Mouse (Mus musculus) lung, adult 2 months (tissue): Measurements from ENCODE around the gene Sfrp4. TPM values are rescaled to one million over a fixed set of nuclear protein-coding genes. Genes with fewer than 3 reads are reported as not detected.

Experiments
- DNase-seq: peaks from one replicate; pipeline ENCODE4 v3.0.0; 2022
- H3K4me1 ChIP-seq: fragments of 200-500 bp; 2 replicates; pipeline ENCODE4 v1.6.1; 2011; ENCODE audit warnings: low read length; ENCODE audit not compliant: control insufficient read depth, insufficient read depth
- H3K4me3 ChIP-seq: fragments of 200-500 bp; replicated peaks from 2 replicates; pipeline ENCODE3; 2011; ENCODE audit warnings: low read depth, mild to moderate bottlenecking, control low read depth, low read length; ENCODE audit errors: extremely low read depth
- CTCF ChIP-seq: fragments of 200-500 bp; IDR thresholded peaks from 2 replicates; pipeline ENCODE4 v1.5.1; 2011; ENCODE audit warnings: mild to moderate bottlenecking, low read length, control low read depth; ENCODE audit not compliant: insufficient read depth
- POLR2A ChIP-seq: fragments of 200-500 bp; IDR thresholded peaks from 2 replicates; pipeline ENCODE4 v1.6.1; 2011; ENCODE audit warnings: low read depth, mild to moderate bottlenecking, control low read depth, low read length, borderline replicate concordance; ENCODE audit errors: extremely low read depth
- WGBS: fragments of 180-500 bp; shearing (Covaris S2); methylation state at CpG from one replicate; pipeline ENCODE4 v1.1.7; 2018; 5-methylcytosine and 5-hydroxymethylcytosine counted together
- polyA plus RNA-seq: library from polyadenylated mRNA; depleted of rRNA; stranded (reverse); fragments of >200 nt; gene quantifications from 2 replicates; pipeline ENCODE4 v1.2.3, GENCODE M21; 2012

Sfrp4 gene
- polyA plus RNA-seq, 1 experiment = 4.2 TPM

DNA sequence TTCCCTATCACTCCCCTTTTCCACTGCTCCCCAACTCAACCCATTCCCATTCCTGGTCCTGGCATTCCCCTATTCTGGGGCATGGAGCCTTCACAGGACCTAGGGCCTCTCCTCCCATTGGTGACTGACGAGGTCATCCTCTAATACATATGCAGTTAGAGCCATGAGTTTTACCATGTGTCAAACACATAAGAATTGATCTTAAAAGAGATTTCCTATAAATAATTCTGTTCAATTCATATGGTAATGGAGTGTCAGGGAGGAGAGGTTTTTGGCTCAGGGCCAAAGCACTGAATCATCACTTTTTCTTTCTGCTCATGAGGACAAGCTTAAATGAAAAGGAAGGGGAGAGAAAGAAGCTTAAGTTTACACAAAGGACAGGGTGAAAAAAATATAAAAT is 10.6 kb upstream of the Sfrp4 start:
- WGBS = 90% methylated on average over 1 of the region's 1 CpGs
- no peak for TF ChIP-seq CTCF
- no peak for TF ChIP-seq POLR2A

DNA sequence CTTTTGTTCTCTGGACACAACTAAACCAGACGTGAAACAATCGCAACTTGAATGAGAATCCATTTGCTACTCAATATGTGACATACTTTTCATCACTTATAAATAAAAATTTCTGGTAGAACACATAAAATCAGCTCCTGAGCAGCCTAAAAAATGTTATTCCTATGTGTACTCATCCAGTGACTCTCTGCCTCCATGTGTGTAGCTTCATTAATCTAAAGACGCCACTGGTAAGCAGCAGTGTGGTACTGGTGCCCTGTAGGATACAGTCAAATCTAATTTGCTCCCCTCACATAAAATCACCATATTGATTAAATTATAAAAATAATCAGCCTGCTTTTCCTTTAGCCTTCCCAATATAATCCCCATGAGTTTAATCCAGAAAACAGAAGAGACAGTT is 9.9 kb upstream of the Sfrp4 start:
- Histone ChIP-seq H3K4me3 (no peak overlapping the region), H3K4me1 (no peaks in the 10 kb centered on the region)
- 89% methylated on average over 3 of the region's 3 CpGs for WGBS
- no peak for DNase-seq
- TF ChIP-seq POLR2A = no peak
- no peak for TF ChIP-seq CTCF

More for the DNA sequence above, 10.6 kb upstream of the Sfrp4 start:
- no peak for DNase-seq
- Histone ChIP-seq H3K4me3 (no peak overlapping the region), H3K4me1 (no peaks in the 10 kb centered on the region)

DNA sequence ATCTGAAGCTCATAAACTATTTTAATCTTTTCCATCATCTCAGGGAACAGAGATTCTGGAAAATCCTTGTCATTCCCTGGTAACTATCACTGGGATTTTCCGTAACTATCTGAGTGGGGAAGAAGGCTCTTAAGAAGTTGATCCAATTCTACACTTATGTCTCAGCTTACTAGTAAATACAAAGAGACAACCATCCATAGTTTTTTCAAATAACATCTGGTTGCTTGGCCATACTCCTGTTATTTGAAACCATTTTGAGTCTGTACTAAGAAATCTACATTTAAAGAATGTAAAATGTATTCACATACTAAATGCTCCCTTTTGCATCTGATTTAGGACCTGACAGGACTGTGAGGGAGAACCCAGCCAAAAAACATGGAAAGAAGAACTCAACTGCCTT is 9.5 kb upstream of the Sfrp4 start:
- Histone ChIP-seq H3K4me3 (no peak overlapping the region), H3K4me1 (no peaks in the 10 kb centered on the region)
- 86% methylated on average over 1 of the region's 1 CpGs for WGBS
- TF ChIP-seq POLR2A (no peak), CTCF (no peak)
- DNase-seq = no peak

DNA sequence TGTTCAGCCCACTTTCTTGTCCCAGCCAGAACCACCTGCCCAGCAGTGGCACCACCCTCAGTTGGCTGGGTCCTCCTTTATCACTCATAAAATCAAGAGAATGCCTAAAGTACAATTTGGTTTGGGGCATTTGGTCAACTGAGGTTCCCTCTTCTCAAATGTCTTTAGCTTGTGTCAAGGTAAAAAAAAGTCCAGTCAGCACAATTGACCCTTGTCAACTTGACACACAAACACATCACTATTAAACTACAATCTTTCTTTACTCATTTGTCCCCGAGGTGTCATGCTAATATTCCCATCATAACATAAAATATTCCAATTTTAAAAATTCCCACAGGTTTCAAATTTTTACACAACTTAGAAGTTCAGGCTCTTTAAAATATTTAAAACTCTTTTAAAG is 8.6 kb upstream of the Sfrp4 start:
- no peak for TF ChIP-seq CTCF
- TF ChIP-seq POLR2A = no peak
- 83% methylated on average over 1 of the region's 1 CpGs for WGBS

DNA sequence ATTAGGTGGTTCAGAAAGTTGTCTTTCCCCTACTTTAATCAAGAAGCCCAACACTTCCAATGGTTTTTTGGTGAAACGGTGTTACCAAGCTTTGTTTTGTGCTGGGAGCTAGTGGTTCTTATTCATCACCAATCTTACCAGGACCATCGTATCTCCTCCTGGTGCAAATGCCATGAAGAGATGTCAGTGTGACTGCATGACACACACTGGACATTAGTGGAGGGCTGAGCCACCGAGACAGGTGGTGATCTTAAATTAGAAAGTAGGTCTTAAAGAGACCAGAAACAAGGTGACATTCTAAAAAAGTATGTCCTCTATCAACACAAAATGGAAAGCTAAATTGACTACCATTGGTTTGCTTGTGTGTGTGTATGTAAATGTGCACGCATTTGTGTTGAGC is 4.8 kb upstream of the Sfrp4 start:
- WGBS = 97% methylated on average over 4 of the region's 4 CpGs
- no peak for DNase-seq
- H3K4me3 ChIP-seq = no peak overlapping the region
- peaks cover 4% of the 10 kb centered on the region for H3K4me1 ChIP-seq
- no peak for TF ChIP-seq CTCF
- TF ChIP-seq POLR2A = no peak

More for the DNA sequence above, 8.6 kb upstream of the Sfrp4 start:
- no peak for DNase-seq
- peaks cover 4% of the 10 kb centered on the region; the same call in 1 of the 2 replicates for H3K4me1 ChIP-seq
- H3K4me3 ChIP-seq = no peak overlapping the region

DNA sequence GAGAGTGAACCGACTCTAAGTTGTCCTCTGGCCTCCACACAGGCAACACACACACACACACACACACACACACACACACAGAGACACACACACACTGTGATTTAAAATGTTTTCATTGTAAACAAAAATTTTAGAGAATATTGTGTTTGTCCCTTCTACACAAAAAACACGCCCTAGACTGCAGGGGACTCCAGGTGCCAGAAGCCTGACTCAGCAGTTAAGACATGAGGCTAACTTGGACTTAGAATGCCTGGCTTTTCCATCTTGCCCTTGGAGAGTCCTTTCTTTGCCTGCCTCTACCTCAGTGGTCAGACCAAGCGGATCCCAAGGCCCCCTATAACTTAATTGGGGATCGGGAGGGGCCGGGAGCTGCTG is 4.1 kb upstream of the Sfrp4 start:
- no peak for DNase-seq
- peaks cover 4% of the 10 kb centered on the region for H3K4me1 ChIP-seq
- peak overlapping the region; percentile 71 for H3K4me3 ChIP-seq
- TF ChIP-seq POLR2A = no peak
- TF ChIP-seq CTCF = no peak
- WGBS = 11% methylated on average over 5 of the region's 5 CpGs

DNA sequence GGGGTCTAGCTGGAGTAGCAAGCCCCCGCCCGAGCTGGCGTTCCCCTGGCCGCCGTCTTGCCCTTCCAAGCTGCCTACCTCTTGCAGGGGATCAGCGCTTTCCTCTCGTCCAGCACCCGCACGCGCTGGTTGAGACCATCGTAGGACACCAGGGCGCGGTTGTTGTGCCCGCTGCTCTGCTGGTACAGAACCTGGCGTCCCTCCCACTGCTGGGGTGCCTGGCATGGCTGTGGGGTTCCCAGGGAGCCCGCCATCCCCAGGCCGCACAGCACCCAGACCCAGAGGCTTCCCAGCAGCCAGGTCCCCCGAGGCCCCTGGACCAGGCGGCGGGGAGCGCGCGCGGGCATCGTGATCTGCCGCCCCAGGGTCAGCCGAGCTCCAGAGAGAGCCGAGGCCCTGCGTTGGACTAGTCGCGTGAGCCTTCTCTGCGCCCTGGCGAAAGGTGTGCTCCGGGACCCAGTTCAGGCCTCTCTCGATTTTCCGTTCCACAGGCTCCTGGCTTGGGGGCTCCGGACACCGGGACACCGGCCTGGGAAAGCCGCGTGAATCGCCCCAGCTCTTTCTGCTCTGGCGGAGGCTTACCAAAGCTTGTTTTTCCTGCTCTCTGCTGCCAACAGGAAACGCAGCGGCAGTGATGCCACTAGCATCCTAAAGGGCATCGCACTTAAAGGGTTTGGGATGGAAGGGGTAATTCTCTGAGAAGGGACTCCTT is 3.5 kb upstream of the Sfrp4 start, which contains the start of gene Epdr1:
TSS of gene Epdr1 (minus strand) at position 712 of the 712 bp plus-strand sequence.
- peak; percentile 29 for DNase-seq
- under 1% methylated on average over 46 of the region's 46 CpGs for WGBS
- peak within 1 kb of the TSS; percentile 71 for H3K4me3 ChIP-seq
- H3K4me1 ChIP-seq = peaks cover 4% of the 10 kb centered on the region
- peak; percentile 53; the same call in 1 of the 2 replicates for TF ChIP-seq CTCF
- no peak for TF ChIP-seq POLR2A

DNA sequence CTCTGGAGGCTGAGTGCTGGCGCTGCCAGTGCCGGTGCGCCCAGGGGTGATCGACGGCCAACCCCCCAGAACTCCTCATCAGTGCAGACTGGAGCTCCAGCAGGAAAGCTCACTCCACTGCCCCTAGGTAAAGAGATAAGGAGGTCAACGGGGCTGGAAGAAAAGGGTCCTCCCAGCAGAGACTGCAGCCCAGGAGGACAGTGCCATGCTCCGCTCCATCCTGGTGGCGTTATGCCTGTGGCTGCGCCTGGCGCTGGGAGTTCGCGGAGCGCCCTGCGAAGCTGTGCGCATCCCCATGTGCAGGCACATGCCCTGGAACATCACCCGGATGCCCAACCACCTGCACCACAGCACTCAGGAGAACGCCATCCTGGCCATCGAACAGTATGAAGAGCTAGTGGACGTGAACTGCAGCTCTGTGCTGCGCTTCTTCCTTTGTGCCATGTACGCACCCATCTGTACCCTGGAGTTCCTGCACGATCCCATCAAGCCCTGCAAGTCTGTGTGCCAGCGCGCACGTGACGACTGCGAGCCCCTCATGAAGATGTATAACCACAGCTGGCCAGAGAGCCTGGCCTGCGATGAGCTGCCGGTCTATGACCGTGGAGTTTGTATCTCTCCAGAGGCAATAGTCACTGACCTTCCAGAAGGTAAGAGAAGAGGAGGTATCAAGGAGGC is 463 bp downstream of the Sfrp4 start:
- Histone ChIP-seq H3K4me3 (peak overlapping the region; percentile 40), H3K4me1 (peaks cover 4% of the 10 kb centered on the region)
- TF ChIP-seq POLR2A = no peak
- no peak for TF ChIP-seq CTCF
- WGBS = 23% methylated on average over 30 of the region's 30 CpGs
- DNase-seq = no peak

DNA sequence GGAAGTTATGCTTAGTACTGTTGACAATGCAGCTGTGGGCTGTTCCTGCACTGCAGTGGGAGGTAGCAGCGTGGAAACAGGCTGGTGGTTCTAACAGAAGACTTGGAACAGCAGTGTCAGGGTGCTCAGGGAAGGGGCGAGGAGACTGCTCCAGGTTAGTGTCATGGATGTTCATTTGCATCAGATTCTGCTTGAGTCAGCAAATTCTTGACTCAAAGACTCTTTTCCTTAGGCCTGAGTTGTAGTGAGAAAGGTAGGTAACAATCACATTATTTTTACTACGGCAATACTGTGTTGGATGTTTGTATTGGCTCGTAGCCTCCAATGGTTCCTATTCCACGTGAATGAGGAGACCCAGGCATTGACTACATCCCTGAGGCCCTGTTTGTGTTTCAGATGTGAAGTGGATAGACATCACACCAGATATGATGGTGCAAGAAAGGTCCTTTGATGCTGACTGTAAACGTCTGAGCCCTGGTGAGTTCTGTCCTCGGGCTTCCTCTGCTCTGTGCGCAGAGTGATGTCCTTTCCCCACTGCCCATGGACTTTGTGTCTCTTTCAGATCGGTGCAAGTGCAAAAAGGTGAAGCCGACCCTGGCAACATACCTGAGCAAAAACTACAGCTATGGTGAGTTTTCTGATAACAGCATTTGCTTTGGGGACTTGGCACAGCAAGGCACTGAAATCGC is 1.9 kb downstream of the Sfrp4 start:
- DNase-seq = no peak
- Histone ChIP-seq H3K4me3 (no peak overlapping the region), H3K4me1 (no peaks in the 10 kb centered on the region; the same call in 1 of the 2 replicates)
- TF ChIP-seq CTCF = no peak
- no peak for TF ChIP-seq POLR2A
- 81% methylated on average over 11 of the region's 11 CpGs for WGBS

DNA sequence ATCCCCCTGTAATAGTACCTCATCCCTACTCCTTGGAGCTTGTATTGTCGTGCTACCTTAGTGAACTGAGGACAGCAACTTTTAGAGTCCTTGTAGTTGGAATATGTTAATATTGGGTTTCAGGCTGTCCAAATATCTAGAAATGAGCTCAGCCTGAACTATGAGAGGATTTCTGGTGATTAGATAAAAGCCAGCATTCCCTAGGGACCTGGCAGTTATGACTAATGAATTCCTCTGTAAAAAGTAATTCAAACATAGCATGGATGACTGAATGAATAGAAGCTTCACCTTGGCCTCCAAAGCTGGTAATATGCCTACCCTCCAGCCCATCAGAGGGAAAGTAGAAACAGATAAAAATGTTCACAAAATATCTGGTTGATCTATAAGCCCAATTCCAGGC is 3.6 kb downstream of the Sfrp4 start:
- no peak for TF ChIP-seq CTCF
- TF ChIP-seq POLR2A = no peak
- DNase-seq = no peak
- H3K4me1 ChIP-seq = no peaks in the 10 kb centered on the region; the same call in 1 of the 2 replicates
- no peak overlapping the region for H3K4me3 ChIP-seq
- WGBS = 66% methylated on average over 1 of the region's 1 CpGs
